Mouse (Mus musculus): ENCODE data around the gene Mpst. TPM values are rescaled to one million over a fixed set of nuclear protein-coding genes. Genes with fewer than 3 reads are reported as not detected.

The Mpst gene
- polyA plus RNA-seq, 1 experiment from 2014 or later, result 2.1 TPM

DNA sequence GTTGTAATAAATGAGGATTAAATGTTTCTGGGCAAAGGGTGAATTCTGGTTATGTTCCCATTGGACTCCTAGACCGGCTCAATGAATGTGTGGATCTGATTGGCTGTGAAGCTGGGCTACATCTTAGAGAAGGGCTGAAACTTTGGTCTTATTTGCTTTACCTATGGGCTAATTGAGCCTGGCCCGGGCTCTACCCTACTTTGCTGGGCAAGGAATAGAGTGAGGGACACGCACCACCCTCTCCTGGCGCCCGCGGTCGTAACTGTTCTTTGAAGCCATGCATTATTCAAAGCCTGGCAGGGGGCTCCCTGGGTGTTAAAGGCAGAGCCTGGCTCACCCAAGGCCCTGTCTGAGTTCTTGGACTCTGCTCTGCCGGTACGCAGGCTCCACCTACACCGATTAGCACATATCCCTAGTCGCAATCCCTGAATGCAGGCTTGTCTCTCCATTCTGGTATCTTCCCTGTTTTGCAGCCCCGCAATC lies 3.4 kb downstream of the Mpst start:
- H3K4me1 ChIP-seq, result peaks cover 39% of the 10 kb centered on the region
- no peaks in the 10 kb centered on the region for H3K9me3 ChIP-seq (replicated peaks)
- 8% methylated on average over 12 of the region's 12 CpGs for WGBS
- DNase-seq (ENCODE audit: low spot score), result no peak
- peaks cover 54% of the 10 kb centered on the region for H3K27me3 ChIP-seq (ENCODE audit: low read depth, poor library complexity, severe bottlenecking)
- 0 out of 2 replicates have a peak overlapping the region, but pooled peaks have one; percentile 19 for H3K27ac ChIP-seq
- peak overlapping the region; percentile 45 for H3K4me3 ChIP-seq
- no peaks in the 10 kb centered on the region for H3K36me3 ChIP-seq

DNA sequence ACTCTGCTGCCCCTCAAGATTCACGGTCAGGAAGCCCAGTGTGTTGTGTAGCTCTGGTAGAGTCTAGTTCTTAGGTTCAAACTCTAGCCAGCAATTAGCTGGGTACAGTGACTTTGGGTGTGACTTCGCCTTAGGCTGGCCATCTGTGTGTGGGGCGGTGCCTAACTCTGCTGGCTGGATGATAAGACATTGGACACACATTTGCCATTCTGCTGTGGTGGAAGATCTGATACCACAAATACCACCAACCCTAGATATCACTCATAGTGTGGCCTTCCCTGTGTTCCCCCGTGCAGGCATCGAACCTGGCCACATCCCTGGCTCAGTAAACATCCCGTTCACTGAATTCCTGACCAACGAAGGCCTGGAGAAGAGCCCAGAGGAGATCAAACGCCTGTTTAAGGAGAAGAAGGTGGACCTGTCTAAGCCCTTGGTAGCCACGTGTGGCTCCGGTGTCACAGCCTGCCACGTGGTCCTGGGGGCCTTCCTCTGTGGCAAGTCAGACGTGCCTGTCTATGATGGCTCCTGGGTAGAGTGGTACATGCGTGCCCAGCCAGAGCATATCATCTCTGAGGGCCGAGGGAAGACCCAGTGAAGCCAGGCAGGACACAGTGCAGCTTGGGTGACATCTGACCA lies 7.0 kb downstream of the Mpst start:
- 88% methylated on average over 14 of the region's 14 CpGs for WGBS
- Histone ChIP-seq H3K36me3 (no peaks in the 10 kb centered on the region), H3K27ac (peak overlapping the region; percentile 25; the same call in 1 of the 2 replicates), H3K4me3 (no peak overlapping the region), H3K9me3 (replicated peaks) (no peaks in the 10 kb centered on the region), H3K27me3 (ENCODE audit: low read depth, poor library complexity, severe bottlenecking) (peaks cover 45% of the 10 kb centered on the region), H3K4me1 (peaks cover 11% of the 10 kb centered on the region)
- no peak for DNase-seq (ENCODE audit: low spot score)

DNA sequence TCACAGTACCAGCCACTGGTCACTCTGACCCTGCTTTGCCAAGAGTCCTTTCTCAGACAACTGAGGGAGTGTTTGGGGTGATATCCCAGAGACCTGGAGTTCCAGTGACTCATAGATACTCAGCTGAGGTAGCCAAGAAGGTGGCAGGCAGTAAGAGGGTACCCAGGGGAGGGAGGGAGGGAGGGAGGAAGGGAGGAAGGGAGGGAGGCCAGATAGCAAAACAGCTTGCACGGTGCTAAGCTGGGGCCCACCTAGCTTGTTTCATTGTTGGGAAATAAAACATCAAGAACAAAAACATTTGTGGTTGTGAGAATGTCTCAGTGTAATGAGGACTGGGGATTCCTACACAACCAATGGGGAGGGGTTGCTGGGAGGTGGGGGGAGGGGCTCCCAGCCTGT lies 7.5 kb downstream of the Mpst start:
- DNase-seq (ENCODE audit: low spot score), result no peak
- Histone ChIP-seq H3K4me3 (no peak overlapping the region), H3K9me3 (replicated peaks) (no peaks in the 10 kb centered on the region), H3K27ac (peak overlapping the region; percentile 25; the same call in 1 of the 2 replicates), H3K27me3 (ENCODE audit: low read depth, poor library complexity, severe bottlenecking) (peaks cover 42% of the 10 kb centered on the region), H3K4me1 (peaks cover 11% of the 10 kb centered on the region), H3K36me3 (no peaks in the 10 kb centered on the region)
- WGBS, result 57% methylated on average over 1 of the region's 1 CpGs

GRCm38 (mm10) chr15:78414157-78414556 lies 7.9 kb downstream of the Mpst start:
- Histone ChIP-seq H3K27me3 (ENCODE audit: low read depth, poor library complexity, severe bottlenecking) (peaks cover 39% of the 10 kb centered on the region), H3K27ac (no peak overlapping the region), H3K4me1 (peaks cover 11% of the 10 kb centered on the region), H3K4me3 (no peak overlapping the region), H3K9me3 (replicated peaks) (no peaks in the 10 kb centered on the region), H3K36me3 (no peaks in the 10 kb centered on the region)
- DNase-seq (ENCODE audit: low spot score), result no peak
- 90% methylated on average over 8 of the region's 8 CpGs for WGBS

GRCm38 (mm10) chr15:78416937-78417336 lies 10.7 kb downstream of the Mpst start:
- H3K27ac ChIP-seq, result no peak overlapping the region
- H3K9me3 ChIP-seq (replicated peaks), result no peaks in the 10 kb centered on the region
- no peak for DNase-seq (ENCODE audit: low spot score)
- 61% methylated on average over 4 of the region's 4 CpGs for WGBS
- H3K36me3 ChIP-seq, result no peaks in the 10 kb centered on the region
- H3K27me3 ChIP-seq (ENCODE audit: low read depth, poor library complexity, severe bottlenecking), result peaks cover 11% of the 10 kb centered on the region
- H3K4me3 ChIP-seq, result no peak overlapping the region
- H3K4me1 ChIP-seq, result no peaks in the 10 kb centered on the region

DNA sequence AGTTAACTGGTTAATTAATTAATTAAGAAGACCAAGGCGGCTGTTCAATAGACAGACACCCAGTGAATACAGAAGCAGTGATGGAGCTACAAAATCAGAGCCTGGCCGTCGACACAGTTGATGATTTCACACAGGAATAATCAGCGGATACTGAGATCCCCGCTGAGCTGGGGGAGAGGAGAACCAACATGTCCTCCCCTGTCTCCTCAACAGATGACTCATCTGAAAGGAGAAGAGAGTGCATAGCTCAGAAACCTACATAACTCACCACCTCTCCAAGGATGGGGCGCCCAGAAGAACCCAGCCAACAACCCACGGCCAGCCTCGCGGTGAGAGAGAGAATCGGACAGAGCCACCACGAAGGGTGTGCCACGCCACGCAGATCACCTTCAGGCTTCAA lies 14.2 kb downstream of the Mpst start:
- Histone ChIP-seq H3K36me3 (no peaks in the 10 kb centered on the region), H3K4me1 (no peaks in the 10 kb centered on the region; the same call in 1 of the 2 replicates)
- 89% methylated on average over 13 of the region's 13 CpGs for WGBS

DNA sequence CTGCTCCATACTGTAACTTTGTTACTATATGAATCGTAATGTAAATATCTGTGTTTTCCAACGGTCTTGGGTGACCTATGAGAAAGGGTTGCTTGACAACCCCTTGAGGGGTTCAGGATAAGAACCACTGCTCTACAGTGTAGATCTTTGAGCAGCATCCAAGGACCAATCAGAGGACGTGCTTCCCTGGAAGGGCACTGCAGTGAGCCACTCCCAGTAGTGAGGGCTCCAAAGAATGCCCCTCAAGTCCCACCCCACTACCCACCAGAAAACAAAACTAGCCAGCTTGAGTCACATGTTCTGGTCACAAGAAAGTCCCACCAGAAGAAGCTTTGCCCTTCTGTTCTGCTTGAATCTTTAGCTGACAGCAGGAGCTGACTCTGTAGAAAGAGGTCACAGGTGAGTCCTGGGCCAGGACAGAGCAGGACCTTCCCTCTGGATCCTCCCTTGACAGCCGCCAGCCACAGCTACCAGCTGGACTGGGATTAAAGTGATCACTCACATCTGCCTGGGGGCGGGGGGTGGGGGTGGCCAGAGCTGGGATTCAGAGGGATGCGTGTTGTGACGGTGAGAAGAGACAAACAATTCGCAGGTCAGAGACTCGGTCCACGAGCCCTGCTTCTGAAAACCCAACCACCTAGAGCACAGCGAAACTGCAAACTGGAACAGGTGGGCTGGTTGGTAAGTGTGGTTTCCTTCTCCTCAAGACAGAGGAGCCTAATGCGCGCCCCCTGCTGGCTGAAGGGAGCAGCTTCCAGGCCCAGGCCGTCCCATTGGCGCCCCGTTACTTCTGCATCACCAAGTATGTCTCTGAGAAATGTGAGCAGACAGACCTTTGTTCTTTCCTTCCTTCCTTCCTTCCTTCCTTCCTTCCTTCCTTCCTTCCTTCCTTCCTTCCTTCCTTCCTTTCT lies 16.1 kb downstream of the Mpst start:
- Histone ChIP-seq H3K4me3 (no peak overlapping the region), H3K4me1 (no peaks in the 10 kb centered on the region; the same call in 1 of the 2 replicates), H3K9me3 (replicated peaks) (no peaks in the 10 kb centered on the region), H3K36me3 (no peaks in the 10 kb centered on the region), H3K27me3 (ENCODE audit: low read depth, poor library complexity, severe bottlenecking) (peaks cover 28% of the 10 kb centered on the region), H3K27ac (no peak overlapping the region)
- DNase-seq (ENCODE audit: low spot score), result peak; percentile 91
- WGBS, result 17% methylated on average over 16 of the region's 16 CpGs

More for the DNA sequence above, 14.2 kb downstream of the Mpst start:
- H3K27ac ChIP-seq, result no peak overlapping the region
- no peak for DNase-seq (ENCODE audit: low spot score)
- peaks cover 28% of the 10 kb centered on the region for H3K27me3 ChIP-seq (ENCODE audit: low read depth, poor library complexity, severe bottlenecking)
- H3K9me3 ChIP-seq (replicated peaks), result no peaks in the 10 kb centered on the region
- no peak overlapping the region for H3K4me3 ChIP-seq

DNA sequence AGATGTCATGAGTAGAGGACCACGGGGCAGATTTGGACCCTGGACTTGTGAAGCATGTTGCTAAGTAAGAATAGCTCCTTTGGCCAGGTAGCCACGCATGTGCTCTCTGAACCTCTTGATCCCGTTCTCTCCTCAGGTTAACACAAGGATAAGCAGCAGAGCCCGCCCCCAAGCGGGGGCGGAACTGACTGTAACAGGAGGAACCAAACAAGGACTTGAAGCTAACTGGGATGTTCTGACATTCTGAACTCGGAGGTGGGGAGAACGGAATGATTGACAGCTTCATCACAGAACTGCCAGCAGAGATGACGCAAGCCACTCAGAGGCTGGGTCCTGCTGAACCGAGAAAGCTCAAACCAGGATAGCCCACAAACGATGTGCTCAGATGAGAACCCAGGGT lies 18.3 kb downstream of the Mpst start:
- Histone ChIP-seq H3K36me3 (no peaks in the 10 kb centered on the region), H3K9me3 (replicated peaks) (no peaks in the 10 kb centered on the region), H3K27ac (no peak overlapping the region), H3K27me3 (ENCODE audit: low read depth, poor library complexity, severe bottlenecking) (peaks cover 25% of the 10 kb centered on the region), H3K4me3 (no peak overlapping the region), H3K4me1 (peaks cover 14% of the 10 kb centered on the region)
- DNase-seq (ENCODE audit: low spot score), result no peak
- WGBS, result 22% methylated on average over 11 of the region's 11 CpGs

GRCm38 (mm10) chr15:78425230-78425629 lies 19.0 kb downstream of the Mpst start:
- no peaks in the 10 kb centered on the region for H3K9me3 ChIP-seq (replicated peaks)
- no peaks in the 10 kb centered on the region for H3K36me3 ChIP-seq
- no peak overlapping the region for H3K4me3 ChIP-seq
- H3K27me3 ChIP-seq (ENCODE audit: low read depth, poor library complexity, severe bottlenecking), result peaks cover 25% of the 10 kb centered on the region
- no peak for DNase-seq (ENCODE audit: low spot score)
- peaks cover 21% of the 10 kb centered on the region for H3K4me1 ChIP-seq
- H3K27ac ChIP-seq, result no peak overlapping the region
- WGBS, result 59% methylated on average over 4 of the region's 4 CpGs

DNA sequence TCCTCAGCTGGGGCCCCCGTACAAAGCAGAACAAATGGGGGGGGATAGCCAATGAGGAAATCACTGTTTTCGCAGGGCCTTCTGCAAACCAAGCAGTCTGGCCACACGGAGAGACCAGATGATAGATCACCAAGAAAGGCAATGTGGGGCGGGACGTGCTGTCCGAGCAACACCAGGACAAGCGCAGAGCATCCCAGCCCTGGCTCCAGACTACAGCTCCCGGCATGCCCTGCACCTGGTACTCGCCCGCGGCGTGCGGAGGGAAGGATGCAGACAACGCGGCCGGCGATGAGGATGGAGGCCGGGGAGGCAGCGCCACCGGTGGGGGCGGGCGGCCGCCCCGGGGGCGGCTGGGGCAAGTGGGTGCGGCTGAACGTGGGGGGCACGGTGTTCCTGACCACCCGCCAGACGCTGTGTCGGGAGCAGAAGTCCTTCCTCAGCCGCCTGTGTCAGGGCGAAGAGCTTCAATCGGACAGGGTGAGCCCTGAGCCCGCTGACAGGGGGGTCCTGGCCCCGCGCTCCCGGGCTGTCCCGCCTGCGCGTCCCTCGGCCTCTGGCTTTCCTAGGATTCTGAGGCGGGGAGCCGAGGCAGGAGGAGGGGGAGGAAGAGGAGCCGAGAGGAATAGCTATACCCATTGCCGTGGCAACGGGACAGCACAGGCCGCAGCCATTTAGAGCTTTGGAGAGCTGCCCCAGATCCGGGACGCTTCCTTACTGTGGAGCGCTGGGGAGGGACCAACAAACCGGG lies 22.3 kb downstream of the Mpst start, which contains the start of gene Kctd17:
Gene Kctd17, plus strand, starts transcription at position 174 of the 748 bp plus-strand sequence.
- 1% methylated on average over 52 of the region's 52 CpGs for WGBS
- H3K4me3 ChIP-seq, result peak within 1 kb of the TSS; percentile 91
- H3K9me3 ChIP-seq (replicated peaks), result no peaks in the 10 kb centered on the region
- H3K27ac ChIP-seq, result peak within 1 kb of the TSS; percentile 90
- peaks cover 27% of the 10 kb centered on the region for H3K4me1 ChIP-seq
- peaks cover 29% of the 10 kb centered on the region for H3K36me3 ChIP-seq
- H3K27me3 ChIP-seq (ENCODE audit: low read depth, poor library complexity, severe bottlenecking), result peaks cover 11% of the 10 kb centered on the region; the same call in 1 of the 2 replicates
- peak; percentile 87 for DNase-seq (ENCODE audit: low spot score)

DNA sequence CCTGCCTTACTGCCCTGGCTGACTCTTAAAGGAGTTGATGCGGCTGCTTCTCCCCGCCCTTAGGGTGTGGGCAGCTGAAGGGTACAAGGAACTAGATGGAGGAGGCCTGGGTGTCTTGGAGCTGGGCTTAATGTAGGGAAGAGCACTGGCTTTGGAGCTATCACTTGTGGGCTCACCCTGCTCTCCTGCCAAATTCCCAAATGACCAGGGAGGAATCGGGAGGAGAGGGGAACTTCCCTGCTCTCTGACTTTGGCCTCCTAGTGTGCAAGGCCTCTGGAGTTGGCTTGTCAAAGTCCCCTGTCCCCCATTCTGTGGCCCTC lies 22.9 kb downstream of the Mpst start:
- 13% methylated on average over 3 of the region's 3 CpGs for whole genome bisulfite sequencing
- H3K36me3 ChIP-seq, result peaks cover 34% of the 10 kb centered on the region
- peak overlapping the region; percentile 91 for H3K4me3 ChIP-seq
- H3K27me3 ChIP-seq (ENCODE audit: low read depth, poor library complexity, severe bottlenecking), result peaks cover 11% of the 10 kb centered on the region; the same call in 1 of the 2 replicates
- no peak for DNase-seq (ENCODE audit: low spot score)
- no peaks in the 10 kb centered on the region for H3K9me3 ChIP-seq (replicated peaks)
- peak overlapping the region; percentile 90 for H3K27ac ChIP-seq
- H3K4me1 ChIP-seq, result peaks cover 30% of the 10 kb centered on the region

- Histone ChIP-seq H3K27me3 (ENCODE audit: low read depth, poor library complexity, severe bottlenecking) (peaks cover 2% of the 10 kb centered on the region; the same call in 1 of the 2 replicates), H3K9me3 (replicated peaks) (no peaks in the 10 kb centered on the region), H3K4me3 (peak overlapping the region; percentile 91), H3K4me1 (peaks cover 38% of the 10 kb centered on the region), H3K36me3 (peaks cover 38% of the 10 kb centered on the region), H3K27ac (peak overlapping the region; percentile 25; the same call in 1 of the 2 replicates)
- 83% methylated on average over 13 of the region's 13 CpGs for WGBS
- DNase-seq (ENCODE audit: low spot score), result no peak
These were observed 23.8 kb downstream of the Mpst start for GRCm38 (mm10) chr15:78429871-78430622.
